Mouse (Mus musculus): ENCODE data around the gene Amfr. TPM values are rescaled to one million over a fixed set of nuclear protein-coding genes. Genes with fewer than 3 reads are reported as not detected.

Gene Amfr
- polyA plus RNA-seq, 1 experiment from 2014 or later, result 49.4 TPM

DNA sequence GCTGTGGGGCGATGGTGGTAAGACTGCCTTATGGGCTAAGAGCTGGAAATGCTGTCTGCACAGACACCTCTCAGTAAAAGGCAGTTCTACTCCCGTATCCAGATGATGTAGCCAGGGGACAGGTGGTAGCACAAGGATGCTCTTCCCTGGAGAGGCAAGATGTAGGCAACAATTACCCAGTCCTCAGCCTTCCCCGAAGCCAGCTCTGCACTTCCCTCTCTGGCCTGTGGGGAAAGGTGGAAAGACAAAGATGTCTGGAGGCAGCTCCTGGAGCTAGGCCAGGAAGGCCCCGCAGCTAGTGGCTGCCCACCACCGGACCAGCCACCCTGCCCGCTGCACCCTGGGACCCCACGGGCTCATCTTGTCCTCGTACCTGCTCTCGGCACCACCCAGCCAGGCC, 60.1 kb downstream of the Amfr start:
- whole genome bisulfite sequencing, result 82% methylated on average over 9 of the region's 9 CpGs
- 0 out of 2 replicates have a peak, but pooled peaks cover 8% of the 10 kb centered on the region for H3K36me3 ChIP-seq
- no peaks in the 10 kb centered on the region for H3K27me3 ChIP-seq
- H3K9me3 ChIP-seq (replicated peaks), result no peaks in the 10 kb centered on the region
- ATAC-seq (replicated peaks; ENCODE audit: insufficient number of reproducible peaks, insufficient read depth, low FRiP score, low read depth), result no peak
- H3K4me3 ChIP-seq, result no peak overlapping the region
- H3K9ac ChIP-seq, result no peak overlapping the region
- H3K4me2 ChIP-seq, result no peak overlapping the region
- no peaks in the 10 kb centered on the region; the same call in 1 of the 2 replicates for H3K4me1 ChIP-seq (replicated peaks)
- H3K27ac ChIP-seq, result no peak overlapping the region

GRCm38 (mm10) chr8:93950133-93950532, 62.5 kb downstream of the Amfr start:
- Histone ChIP-seq H3K4me2 (no peak overlapping the region), H3K27me3 (no peaks in the 10 kb centered on the region), H3K4me3 (no peak overlapping the region), H3K9ac (no peak overlapping the region), H3K4me1 (replicated peaks) (peaks cover 6% of the 10 kb centered on the region; the same call in 1 of the 2 replicates), H3K27ac (no peak overlapping the region), H3K9me3 (replicated peaks) (no peaks in the 10 kb centered on the region), H3K36me3 (0 out of 2 replicates have a peak, but pooled peaks cover 8% of the 10 kb centered on the region)
- WGBS, result 62% methylated on average over 14 of the region's 14 CpGs
- ATAC-seq (replicated peaks; ENCODE audit: insufficient number of reproducible peaks, insufficient read depth, low FRiP score, low read depth), result no peak

- no peak for ATAC-seq (replicated peaks; ENCODE audit: insufficient number of reproducible peaks, insufficient read depth, low FRiP score, low read depth)
- no peaks in the 10 kb centered on the region for H3K9me3 ChIP-seq (replicated peaks)
- no peak overlapping the region for H3K9ac ChIP-seq
- 0 out of 2 replicates have a peak, but pooled peaks cover 3% of the 10 kb centered on the region for H3K36me3 ChIP-seq
- 96% methylated on average over 1 of the region's 1 CpGs for WGBS
- no peaks in the 10 kb centered on the region for H3K27me3 ChIP-seq
- H3K4me3 ChIP-seq, result no peak overlapping the region
- H3K27ac ChIP-seq, result no peak overlapping the region
- peaks cover 12% of the 10 kb centered on the region for H3K4me1 ChIP-seq (replicated peaks)
- no peak overlapping the region for H3K4me2 ChIP-seq
These were observed 66.2 kb downstream of the Amfr start for GRCm38 (mm10) chr8:93946397-93946796.

- Histone ChIP-seq H3K27me3 (no peaks in the 10 kb centered on the region), H3K9me3 (replicated peaks) (no peaks in the 10 kb centered on the region), H3K27ac (no peak overlapping the region), H3K9ac (no peak overlapping the region), H3K36me3 (0 out of 2 replicates have a peak, but pooled peaks cover 2% of the 10 kb centered on the region), H3K4me2 (no peak overlapping the region), H3K4me1 (replicated peaks) (peaks cover 19% of the 10 kb centered on the region), H3K4me3 (no peak overlapping the region)
- WGBS, result 31% methylated on average over 4 of the region's 4 CpGs
- no peak for ATAC-seq (replicated peaks; ENCODE audit: insufficient number of reproducible peaks, insufficient read depth, low FRiP score, low read depth)
These were observed 66.9 kb downstream of the Amfr start for GRCm38 (mm10) chr8:93945781-93946180.

DNA sequence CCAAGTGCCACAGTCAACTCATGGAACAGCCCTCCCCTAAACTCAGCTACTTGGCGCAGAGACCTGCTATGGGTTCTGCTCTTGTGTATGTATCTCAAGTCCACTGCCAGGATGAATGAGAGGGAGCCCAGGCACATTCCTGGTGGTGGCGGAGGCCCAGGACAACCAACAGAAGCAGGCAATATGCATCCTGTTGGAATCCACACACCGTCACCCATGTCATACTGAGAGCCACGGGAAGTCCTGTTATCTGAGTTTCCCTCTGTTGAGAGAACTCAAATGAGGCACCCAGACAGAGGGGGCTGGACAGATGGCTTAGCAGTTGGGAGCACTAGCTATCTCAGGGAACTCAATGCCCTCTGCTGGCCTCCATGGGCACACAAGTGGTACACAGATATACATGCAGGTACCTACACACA, 71.0 kb downstream of the Amfr start:
- Histone ChIP-seq H3K27me3 (no peaks in the 10 kb centered on the region), H3K9ac (no peak overlapping the region), H3K36me3 (no peaks in the 10 kb centered on the region), H3K9me3 (replicated peaks) (no peaks in the 10 kb centered on the region), H3K4me1 (replicated peaks) (peaks cover 25% of the 10 kb centered on the region), H3K4me3 (no peak overlapping the region), H3K4me2 (no peak overlapping the region), H3K27ac (peak overlapping the region; percentile 45; the same call in 1 of the 2 replicates)
- ATAC-seq (replicated peaks; ENCODE audit: insufficient number of reproducible peaks, insufficient read depth, low FRiP score, low read depth), result peak; percentile 54
- WGBS, result 34% methylated on average over 4 of the region's 4 CpGs

DNA sequence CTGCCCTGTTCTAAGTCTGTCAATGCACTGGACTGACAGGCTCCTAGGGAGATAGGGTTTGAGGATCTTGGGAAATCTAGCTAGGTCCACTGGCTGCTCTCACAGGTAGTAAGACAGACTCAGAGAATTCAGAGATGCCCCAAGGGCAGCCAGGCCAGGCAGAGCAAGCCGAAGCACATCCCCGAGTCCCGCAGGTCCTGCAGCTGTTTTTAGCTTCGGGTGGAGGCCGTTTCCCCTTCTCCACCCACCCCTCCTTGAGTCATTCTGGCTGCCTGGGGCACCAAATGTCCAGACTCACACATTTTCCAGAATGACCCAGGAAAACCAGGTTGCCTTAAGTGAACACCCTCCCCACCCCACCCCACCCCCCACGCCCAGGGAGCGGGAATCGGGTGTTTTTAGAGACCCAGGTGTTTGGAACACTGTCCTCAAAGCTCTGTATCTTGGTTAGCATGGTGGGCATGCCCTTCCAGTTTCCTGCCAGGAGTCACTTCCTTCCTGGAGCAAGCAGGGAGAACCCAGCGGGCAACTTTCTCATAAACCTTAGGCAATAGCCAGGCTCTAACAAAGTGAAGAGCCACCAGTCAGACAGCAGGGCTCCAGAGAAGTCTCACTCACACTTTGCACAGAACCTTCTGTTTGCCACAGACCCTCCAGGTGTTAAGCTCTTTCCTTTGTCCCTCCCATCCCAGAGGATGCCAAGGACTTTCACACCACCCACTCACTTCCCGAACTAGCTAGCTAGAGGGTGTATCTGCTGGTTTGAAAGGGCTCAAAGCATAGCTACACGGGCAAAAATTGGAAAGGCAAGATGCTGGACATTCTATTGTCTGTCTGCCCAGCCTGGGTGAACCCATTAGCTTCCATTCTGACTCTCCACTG, 71.9 kb downstream of the Amfr start:
- H3K36me3 ChIP-seq, result no peaks in the 10 kb centered on the region
- H3K27ac ChIP-seq, result peak overlapping the region; percentile 45; the same call in 1 of the 2 replicates
- no peak for ATAC-seq (replicated peaks; ENCODE audit: insufficient number of reproducible peaks, insufficient read depth, low FRiP score, low read depth)
- WGBS, result 37% methylated on average over 11 of the region's 11 CpGs
- no peak overlapping the region for H3K4me3 ChIP-seq
- no peak overlapping the region for H3K9ac ChIP-seq
- no peaks in the 10 kb centered on the region for H3K27me3 ChIP-seq
- H3K4me1 ChIP-seq (replicated peaks), result peaks cover 22% of the 10 kb centered on the region
- no peaks in the 10 kb centered on the region for H3K9me3 ChIP-seq (replicated peaks)
- no peak overlapping the region for H3K4me2 ChIP-seq

DNA sequence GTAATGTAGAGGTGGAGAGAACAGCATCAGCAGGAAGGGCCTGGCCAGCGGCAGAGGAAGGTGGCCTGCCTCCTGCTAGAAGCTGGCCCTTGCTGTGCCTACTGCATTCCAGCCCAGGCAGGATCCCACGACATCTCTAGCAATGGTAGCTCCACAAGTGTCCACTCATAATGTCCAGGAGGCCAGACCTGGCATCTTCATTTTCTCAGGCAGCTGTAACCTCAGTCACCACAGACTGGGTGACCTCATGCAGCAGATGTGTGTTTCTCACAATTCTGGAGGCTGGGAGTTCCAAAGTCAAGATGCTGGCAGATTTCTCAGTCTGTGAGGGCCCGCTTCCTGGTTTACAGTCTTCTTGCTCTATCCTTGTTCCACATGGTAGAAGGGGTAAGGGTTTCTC, 74.4 kb downstream of the Amfr start:
- H3K4me3 ChIP-seq, result no peak overlapping the region
- no peak overlapping the region for H3K4me2 ChIP-seq
- no peak for ATAC-seq (replicated peaks; ENCODE audit: insufficient number of reproducible peaks, insufficient read depth, low FRiP score, low read depth)
- no peak overlapping the region for H3K9ac ChIP-seq
- peaks cover 19% of the 10 kb centered on the region for H3K4me1 ChIP-seq (replicated peaks)
- no peak overlapping the region for H3K27ac ChIP-seq
- no peaks in the 10 kb centered on the region for H3K36me3 ChIP-seq
- no peaks in the 10 kb centered on the region for H3K9me3 ChIP-seq (replicated peaks)
- no peaks in the 10 kb centered on the region for H3K27me3 ChIP-seq
- WGBS, result 69% methylated on average over 3 of the region's 3 CpGs

- no peaks in the 10 kb centered on the region for H3K9me3 ChIP-seq (replicated peaks)
- H3K27me3 ChIP-seq, result no peaks in the 10 kb centered on the region
- H3K36me3 ChIP-seq, result no peaks in the 10 kb centered on the region
- no peaks in the 10 kb centered on the region for H3K4me1 ChIP-seq (replicated peaks)
- H3K4me2 ChIP-seq, result no peak overlapping the region
- ATAC-seq (replicated peaks; ENCODE audit: insufficient number of reproducible peaks, insufficient read depth, low FRiP score, low read depth), result no peak
- no peak overlapping the region for H3K9ac ChIP-seq
- H3K27ac ChIP-seq, result no peak overlapping the region
- 75% methylated on average over 2 of the region's 2 CpGs for WGBS
- no peak overlapping the region for H3K4me3 ChIP-seq
These were observed 79.4 kb downstream of the Amfr start for GRCm38 (mm10) chr8:93933288-93933687.

GRCm38 (mm10) chr8:93932873-93933272, 79.8 kb downstream of the Amfr start:
- Histone ChIP-seq H3K9me3 (replicated peaks) (no peaks in the 10 kb centered on the region), H3K27me3 (no peaks in the 10 kb centered on the region), H3K27ac (no peak overlapping the region), H3K4me2 (no peak overlapping the region), H3K4me3 (no peak overlapping the region), H3K4me1 (replicated peaks) (no peaks in the 10 kb centered on the region), H3K36me3 (no peaks in the 10 kb centered on the region), H3K9ac (no peak overlapping the region)
- no peak for ATAC-seq (replicated peaks; ENCODE audit: insufficient number of reproducible peaks, insufficient read depth, low FRiP score, low read depth)
- 19% methylated on average over 6 of the region's 6 CpGs for WGBS

DNA sequence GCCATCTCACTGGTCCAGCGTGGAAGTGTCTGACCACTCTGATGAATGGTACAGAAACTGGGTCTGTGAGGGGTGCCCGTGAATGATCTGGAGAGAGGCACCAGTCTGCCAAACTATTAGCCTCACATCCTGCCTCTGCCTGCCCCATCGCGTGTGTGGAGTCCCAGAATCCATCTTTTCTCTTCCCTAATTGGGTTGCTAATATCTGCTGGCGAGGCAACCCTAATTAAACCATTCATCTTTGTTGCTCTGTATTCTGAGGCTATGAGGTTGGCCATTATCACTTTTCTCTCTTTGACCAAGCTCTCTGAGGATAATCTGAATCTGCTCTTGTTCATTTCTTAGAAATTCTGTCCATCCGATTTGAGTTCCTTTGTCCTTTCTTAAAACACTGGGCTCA, 81.3 kb downstream of the Amfr start:
- H3K27me3 ChIP-seq, result no peaks in the 10 kb centered on the region
- no peak overlapping the region for H3K27ac ChIP-seq
- no peak for ATAC-seq (replicated peaks; ENCODE audit: insufficient number of reproducible peaks, insufficient read depth, low FRiP score, low read depth)
- H3K9me3 ChIP-seq (replicated peaks), result no peaks in the 10 kb centered on the region
- no peak overlapping the region for H3K4me3 ChIP-seq
- H3K4me2 ChIP-seq, result no peak overlapping the region
- WGBS, result 87% methylated on average over 6 of the region's 6 CpGs
- no peaks in the 10 kb centered on the region for H3K36me3 ChIP-seq
- no peak overlapping the region for H3K9ac ChIP-seq
- H3K4me1 ChIP-seq (replicated peaks), result no peaks in the 10 kb centered on the region

DNA sequence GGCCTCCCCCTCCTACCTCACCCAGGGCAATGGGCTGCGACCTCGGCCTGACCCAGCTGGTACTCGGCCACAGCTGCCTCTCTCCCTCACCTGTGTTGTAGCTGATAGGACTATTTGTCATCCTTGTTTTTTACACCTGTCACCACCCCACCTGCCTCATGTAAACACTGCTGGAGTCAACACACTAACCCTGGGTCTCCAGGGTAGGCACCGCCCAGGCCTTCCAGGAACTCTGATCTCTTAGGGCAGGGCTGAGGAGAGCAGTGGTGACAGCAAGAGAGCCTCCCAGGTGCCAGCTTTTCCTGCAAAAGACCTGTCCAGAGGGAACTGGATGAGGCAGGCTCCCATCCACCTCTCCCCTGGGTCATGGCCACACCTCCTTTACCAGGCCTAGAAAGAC, 83.4 kb downstream of the Amfr start:
- Histone ChIP-seq H3K9ac (no peak overlapping the region), H3K36me3 (no peaks in the 10 kb centered on the region), H3K4me1 (replicated peaks) (no peaks in the 10 kb centered on the region), H3K4me3 (no peak overlapping the region), H3K4me2 (no peak overlapping the region), H3K27me3 (no peaks in the 10 kb centered on the region), H3K27ac (no peak overlapping the region), H3K9me3 (replicated peaks) (no peaks in the 10 kb centered on the region)
- ATAC-seq (replicated peaks; ENCODE audit: insufficient number of reproducible peaks, insufficient read depth, low FRiP score, low read depth), result no peak
- WGBS, result 67% methylated on average over 4 of the region's 4 CpGs

DNA sequence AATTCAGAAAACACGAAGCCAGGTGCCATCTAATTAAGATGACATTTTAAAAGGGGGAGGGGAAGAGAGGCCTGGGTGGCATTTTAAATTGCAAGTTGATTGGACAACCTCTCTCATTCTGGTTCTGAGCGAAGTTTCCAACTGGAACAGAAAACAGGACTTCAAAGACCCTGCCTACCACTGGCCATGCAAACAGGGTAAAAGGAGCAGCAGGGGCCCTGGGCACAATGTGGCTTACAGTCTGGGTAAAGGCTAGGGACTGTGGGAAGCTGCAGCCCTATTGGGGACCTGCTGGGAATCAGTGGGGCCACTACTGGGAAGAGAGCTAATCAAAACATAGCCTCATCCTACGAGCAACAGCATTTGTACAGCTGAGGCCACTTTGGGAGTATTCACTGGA, 87.1 kb downstream of the Amfr start:
- 46% methylated on average over 3 of the region's 3 CpGs for WGBS
- no peak overlapping the region for H3K9ac ChIP-seq
- no peaks in the 10 kb centered on the region for H3K36me3 ChIP-seq
- no peak overlapping the region for H3K4me2 ChIP-seq
- H3K27ac ChIP-seq, result no peak overlapping the region
- H3K4me1 ChIP-seq (replicated peaks), result no peaks in the 10 kb centered on the region
- no peak overlapping the region for H3K4me3 ChIP-seq
- no peaks in the 10 kb centered on the region for H3K9me3 ChIP-seq (replicated peaks)
- ATAC-seq (replicated peaks; ENCODE audit: insufficient number of reproducible peaks, insufficient read depth, low FRiP score, low read depth), result no peak
- H3K27me3 ChIP-seq, result no peaks in the 10 kb centered on the region
